Mouse (Mus musculus) adrenal gland, adult 8-10 months (tissue): ENCODE results near the gene Rex1bd. TPM values are rescaled to one million over a fixed set of nuclear protein-coding genes. Genes with fewer than 3 reads are reported as not detected.

Experiments
- DNase-seq: peaks from one replicate; pipeline ENCODE4 v3.0.0; 2022
- total RNA-seq, 4 experiments: library from RNA; stranded (reverse); gene quantifications; 2 replicates each; pipeline ENCODE4 v1.2.4; 2022

Rex1bd gene
- total RNA-seq, 4 experiments from 2014 or later, result 126 to 165 (median 148) TPM

DNA sequence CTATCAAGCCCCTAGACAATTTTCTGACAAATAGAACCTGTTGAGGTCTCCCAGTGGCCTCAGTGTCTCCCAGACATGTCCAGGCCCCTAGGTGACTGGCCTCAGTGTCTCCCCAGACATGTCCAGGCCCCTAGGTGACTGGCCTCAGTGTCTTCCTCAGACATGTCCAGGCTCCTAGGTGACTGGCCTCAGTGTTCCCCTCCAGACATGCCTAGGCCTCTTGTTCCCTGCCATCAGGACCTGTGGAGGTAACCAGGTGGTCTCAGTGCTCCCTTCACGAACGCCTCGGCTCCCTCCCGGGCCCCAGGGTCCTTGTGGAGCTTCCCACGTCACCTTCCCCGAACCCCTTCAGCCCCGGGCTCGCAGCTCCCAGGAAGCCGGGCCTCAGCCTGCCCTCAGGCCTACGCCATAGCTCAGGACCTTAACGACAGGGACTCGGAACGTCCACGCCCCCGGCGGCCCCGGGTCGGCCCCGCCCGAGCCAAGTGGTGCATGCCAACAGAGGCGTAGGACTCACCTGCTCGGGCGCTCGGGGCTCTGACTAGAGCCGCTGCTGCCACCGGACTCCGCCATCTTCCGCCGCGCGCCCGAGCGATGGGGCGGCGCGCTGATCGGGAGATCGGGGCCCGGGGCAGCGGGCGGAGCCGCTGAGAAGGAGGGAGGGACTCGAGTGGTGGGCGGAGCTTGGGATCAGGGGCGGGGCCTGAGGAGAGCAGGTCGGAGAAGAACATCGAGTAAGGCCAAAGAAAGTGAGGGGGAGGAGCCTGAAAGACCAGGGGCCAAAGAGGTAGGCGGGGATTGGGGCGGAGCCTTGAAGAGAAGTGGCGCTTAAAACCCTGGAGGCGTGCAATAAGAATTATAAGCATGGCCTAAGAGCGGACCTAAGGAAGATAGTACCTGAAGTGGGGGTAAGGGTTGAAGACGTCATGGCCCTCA, 30.0 kb downstream of the Rex1bd start, which contains the start of gene Klhl26:
Klhl26 (minus strand) TSS at position 636 of the 936 bp plus-strand sequence.
- peak; percentile 95 for DNase-seq

DNA sequence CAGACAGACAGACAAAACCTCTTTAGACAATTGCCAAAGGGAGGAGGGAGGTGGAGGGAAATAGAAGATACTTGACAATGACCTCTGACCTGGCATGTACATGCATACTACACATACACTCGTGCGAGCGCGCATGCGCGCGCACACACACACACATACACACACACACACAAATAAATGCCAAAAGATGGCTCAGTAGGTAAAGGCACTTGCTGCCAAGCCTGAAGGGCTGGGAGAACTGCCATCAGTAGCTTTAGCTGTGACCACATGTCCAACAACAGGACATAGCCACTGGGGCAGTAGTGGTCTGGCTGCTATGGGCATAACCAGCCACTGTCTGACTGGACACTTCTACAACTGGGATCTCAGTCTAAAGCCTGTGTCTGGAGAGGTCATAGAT, 34.7 kb downstream of the Rex1bd start:
- DNase-seq, result no peak

DNA sequence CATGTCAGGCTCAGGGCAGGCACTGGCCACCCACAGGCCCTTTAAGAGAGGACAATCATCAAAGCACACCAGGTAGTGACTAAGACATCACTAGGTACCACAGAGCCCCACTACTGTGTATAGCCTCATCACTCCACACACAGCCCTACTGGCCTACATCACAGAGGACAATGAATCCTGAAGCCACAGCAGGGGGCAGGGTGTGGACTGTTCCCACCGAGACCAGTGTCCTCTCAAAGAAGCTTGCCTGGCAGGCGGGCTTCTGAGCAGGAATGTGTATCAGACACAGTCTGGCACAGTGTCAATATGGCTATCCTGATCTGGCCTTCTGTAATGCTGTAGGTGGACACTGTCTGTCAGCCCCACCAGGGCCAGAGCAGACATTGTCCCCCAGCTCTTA, 36.6 kb downstream of the Rex1bd start:
- no peak for DNase-seq

DNA sequence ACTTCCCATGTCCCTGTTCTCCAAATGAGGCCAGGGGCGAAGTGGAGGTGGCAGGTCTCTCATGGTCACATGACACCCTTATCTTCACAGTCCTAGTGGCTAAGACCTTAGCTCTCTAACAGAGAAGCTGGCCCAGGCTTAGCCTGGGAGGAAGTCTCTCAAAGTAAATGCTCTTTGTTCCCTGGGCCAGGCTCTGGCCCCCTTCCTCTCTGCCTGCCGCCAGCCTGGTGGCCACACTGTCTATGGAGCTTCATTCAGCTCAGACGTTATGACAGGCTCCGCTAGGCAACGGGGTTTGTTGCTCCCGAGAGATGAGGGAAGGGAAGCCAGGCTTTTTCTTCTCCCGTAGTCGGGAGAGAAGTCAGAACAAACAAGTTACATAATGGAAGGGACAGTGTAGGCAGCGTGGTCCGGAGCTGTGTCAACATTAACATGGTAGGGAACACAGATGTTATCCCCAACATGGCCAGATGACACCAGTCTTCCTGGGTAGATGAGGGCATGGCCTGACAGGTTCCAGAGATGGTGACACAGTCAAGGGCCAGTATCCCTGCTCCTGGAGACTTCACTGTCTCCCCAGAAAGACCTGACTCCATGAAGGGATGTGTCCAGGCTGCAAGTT, 37.1 kb downstream of the Rex1bd start:
- no peak for DNase-seq

DNA sequence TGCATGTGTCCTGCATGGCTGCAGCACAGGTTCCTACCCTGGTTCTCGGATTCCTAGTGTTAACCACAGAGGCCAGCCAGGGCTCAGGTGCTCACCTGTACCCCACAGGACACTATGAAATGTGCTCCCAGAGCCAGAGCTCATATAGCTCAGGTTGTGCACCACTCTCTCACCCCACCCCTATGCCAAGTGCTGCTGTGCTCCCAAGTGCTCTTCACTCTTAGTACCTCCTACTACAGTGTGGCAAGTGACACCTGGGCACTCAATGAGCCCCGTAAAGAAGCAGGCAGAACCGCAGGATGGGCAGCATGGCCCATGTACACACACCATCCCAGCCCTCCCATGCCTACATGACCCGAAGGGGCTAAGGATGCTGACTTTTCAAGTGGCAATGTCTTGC, 37.8 kb downstream of the Rex1bd start:
- DNase-seq, result no peak

DNA sequence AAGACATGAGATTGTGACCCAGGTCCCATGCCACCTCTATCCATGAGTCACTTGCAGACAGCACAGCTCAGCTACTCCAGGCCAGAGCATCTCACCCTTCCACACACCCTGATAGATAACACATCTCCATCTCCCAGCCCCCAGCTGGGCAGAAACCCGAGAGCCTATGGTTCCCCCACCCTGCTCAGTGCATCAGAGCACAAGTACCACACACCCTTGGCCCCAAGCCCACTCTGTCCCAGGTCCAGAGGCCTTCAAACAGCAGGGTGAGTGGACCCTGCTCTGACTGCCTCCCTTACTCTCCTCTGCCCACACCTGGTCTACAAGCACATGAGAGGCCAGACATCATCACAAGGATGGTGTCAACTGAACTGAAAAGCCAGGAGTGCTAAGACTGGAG, 38.6 kb downstream of the Rex1bd start:
- DNase-seq, result no peak

DNA sequence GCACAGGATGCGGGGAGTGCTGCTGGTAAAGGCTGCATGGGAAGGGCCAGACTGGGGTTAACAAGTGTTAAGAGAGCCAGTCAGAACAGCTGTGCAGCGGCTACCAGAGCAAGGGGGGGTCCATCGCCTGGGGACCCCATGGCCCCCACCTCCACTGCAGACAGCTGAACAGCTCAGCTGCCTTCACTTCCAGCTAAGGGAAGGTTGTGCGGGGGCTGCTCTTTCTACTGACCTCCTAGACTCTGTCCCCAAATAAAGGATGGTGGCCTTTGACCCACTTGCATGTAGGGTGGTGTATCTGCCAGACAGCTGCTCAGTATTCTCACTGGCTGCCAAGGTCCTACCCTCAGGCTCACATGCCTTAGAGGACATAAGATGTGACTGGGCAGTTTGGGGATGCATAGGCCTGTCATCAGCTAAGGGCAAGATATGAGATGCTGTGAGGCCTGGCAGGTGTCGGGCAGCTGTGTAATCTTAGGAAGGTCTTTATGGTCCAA, 39.3 kb downstream of the Rex1bd start:
- DNase-seq, result no peak

DNA sequence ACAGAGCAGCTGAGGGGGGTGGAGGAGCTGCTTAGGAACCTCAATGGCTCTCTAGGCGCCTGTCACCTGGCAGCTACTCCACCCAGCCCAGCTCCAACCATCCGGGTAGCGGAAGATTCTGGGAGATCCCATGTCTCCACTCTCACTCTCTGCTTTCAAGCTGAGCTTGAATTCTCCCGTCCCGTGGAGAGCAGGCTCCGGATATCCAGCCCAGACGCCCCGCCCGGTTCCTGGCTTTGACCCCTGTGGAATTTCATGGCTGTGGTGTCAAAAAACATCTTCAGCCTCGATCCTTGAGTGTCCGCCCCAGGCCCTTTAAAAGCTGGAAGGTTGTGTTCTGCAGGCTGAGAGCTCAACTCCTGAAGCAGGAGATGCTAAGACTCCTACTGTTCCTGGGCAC, 39.8 kb downstream of the Rex1bd start:
- no peak for DNase-seq

DNA sequence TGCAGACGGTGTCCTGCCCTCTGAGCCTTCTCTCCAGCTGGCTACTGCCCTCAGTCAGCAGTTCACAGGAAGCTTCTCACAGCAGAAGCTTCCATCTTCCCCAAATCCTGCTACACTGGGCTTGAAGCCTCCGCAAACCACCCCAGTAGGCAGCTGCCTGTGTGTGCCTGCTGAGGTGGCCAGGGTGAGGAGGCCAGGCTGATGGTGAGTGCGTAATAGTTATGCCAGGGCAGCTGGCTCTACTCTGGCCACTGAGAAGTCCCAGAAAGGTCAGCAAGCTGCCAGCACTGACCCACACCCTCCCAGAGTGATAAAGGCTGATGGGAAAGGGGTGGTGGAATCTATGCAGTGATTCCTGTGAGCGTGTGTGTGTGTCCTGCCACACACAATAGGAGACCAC, 40.2 kb downstream of the Rex1bd start:
- DNase-seq, result no peak

DNA sequence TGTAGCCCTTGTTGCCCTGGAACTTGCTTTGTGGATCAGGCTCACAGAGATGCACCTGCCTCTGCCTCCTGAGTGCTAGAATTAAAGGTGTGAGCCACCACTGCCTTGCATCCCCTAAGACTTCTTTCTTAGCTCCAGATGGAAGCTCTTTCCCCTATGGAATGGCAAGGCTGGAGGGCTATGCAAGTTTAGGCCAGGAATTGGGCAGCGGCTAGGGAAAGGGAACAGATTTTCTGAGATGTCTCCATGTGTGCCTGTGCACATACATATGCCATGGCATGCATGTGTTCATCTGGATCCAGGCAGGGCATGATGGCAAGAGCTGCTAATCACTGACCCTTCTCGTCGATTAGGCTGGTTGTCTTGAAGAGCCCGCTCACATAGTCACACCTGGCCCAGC, 40.9 kb downstream of the Rex1bd start:
- DNase-seq, result no peak

DNA sequence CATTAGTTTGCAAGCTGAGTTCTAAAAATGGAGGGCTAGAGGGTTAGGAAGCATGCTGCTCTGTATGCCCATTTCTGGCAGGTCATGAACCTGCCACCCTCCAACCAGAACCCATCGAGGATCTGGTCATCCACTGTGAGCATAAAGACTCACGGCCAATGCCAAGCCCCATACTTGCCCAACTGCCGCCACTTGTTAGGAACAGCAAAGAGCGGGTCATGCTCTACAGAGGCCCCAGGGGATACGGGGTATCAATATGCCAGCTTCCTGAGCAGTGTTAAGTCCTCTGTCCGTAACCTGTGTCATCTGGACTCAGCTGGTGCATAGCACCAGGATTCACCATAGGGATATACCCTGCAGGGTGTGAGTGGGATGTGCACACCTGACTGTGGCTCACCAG, 42.4 kb downstream of the Rex1bd start:
- DNase-seq, result no peak

DNA sequence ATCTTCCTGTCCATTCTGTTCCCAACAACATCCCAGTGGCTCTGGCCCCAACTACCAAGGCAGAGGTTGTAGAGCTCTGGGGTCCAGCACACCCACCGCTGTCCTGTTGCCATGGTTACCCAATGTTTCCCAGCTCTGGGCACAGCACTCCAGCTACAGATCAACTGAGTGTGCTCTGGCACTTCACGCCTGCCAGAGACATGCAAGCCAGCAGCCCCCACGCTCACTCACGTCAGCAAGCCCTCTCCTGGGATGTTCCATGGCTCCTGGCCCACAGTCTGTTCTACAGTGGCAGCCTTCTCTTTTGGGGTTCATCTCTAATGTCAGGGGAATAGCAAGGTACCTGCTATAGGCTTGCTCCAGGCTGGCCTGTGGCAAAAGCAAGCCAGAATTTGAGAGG, 43.2 kb downstream of the Rex1bd start:
- DNase-seq, result no peak

DNA sequence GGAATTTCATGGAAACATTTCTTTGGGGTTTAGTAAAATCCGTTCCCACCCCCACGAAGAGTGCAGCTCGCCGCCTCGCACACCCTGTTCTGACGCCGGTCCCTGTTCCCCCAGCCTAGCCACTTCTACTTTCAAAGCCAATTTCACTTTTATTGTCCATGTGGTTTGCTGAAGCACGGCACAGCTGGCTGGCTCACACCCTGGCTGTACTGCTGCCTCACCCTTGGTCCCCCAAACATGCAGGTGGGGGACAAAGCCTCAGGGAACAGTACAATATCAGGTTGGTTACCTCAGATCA, 44.1 kb downstream of the Rex1bd start:
- DNase-seq, result no peak

DNA sequence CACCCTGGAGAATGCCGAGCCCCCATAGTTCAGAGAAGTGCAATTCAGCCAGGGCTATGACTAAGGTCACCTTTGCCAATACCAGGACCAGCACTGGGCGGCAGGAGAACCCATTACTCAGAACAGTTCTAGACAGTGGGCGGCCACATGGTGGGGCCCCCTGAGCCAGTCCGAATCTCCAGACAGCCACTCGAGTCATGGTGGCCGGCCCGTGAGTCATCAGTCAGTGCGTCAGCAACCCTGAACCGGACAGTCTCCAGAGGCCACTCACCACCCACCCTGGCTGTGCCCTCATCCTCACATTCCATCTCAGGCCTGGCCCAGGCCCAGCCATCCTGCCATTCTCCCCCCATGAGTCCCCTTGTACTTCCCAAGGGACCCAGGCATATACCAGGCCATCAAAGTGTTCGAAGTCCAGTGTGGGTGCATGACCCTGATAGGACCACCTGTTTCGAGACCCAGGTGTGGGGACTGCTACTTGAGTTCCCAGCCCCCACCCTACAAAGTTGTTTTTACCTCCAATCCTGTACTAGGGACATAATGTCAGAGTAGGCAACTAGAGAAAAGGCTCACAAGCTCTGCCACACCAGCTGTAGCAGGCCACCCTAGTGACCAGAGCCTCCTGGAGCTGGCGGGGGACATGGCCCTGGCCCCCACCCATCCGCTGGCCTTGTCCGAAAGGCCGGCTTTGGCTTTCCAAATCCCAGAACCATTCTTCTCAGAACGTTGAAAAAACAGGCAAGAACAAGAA, 44.6 kb downstream of the Rex1bd start:
- peak; percentile 72 for DNase-seq

DNA sequence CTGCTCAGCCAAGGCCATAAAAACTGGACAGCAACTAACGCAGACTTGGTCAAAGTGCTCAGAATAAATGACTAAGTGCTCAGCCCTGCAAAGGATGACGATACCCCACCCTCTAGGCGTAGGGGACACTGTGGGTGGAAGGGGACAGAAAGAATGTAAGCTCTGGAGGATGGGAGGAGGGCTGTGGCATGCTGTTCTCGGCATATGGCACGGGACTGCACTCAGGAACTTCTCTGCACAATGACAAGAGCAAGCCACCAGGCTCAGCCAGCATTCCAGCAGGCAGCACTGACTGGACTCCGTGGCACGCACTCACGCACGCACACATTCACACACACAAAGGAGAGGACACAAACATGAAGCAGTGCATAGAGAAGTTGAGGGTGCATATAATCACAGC, 45.9 kb downstream of the Rex1bd start:
- no peak for DNase-seq

DNA sequence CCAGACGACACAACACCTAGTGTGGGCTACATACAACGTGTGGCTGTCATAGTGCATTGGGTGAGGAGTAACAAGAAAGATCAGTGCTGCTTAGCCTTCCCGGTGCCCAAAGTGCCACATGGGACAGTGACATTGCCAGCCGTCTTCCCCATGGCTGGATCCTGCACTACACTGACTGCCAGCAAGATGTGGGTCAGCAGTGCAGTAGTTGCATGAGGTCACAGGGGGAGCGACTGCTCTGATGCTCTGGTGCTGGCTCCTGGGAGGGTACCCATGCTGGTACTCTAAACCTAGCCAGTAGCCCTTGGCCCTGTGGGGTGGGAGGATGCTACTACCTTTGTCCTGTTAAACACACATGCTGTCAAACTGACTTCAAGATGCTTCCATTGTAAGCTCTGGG, 46.4 kb downstream of the Rex1bd start:
- DNase-seq, result no peak

DNA sequence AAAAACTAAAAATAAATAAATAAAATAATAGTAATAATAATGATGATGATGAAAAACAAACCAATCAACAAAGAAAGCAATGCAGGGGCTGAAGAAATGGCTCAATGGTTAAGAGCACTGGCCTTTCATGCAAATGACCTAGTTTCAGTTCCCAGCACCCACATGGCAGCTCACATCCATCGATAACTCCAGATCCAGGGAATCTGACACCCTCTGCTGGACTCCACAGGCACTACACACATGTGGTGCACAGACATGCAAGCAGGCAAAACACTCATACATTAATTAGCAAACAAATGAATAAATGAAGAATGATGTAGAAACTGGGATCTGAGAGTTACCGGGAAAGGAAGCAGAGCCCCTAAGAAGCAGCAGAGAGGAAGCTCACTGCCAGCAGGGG, 46.9 kb downstream of the Rex1bd start:
- DNase-seq, result no peak

DNA sequence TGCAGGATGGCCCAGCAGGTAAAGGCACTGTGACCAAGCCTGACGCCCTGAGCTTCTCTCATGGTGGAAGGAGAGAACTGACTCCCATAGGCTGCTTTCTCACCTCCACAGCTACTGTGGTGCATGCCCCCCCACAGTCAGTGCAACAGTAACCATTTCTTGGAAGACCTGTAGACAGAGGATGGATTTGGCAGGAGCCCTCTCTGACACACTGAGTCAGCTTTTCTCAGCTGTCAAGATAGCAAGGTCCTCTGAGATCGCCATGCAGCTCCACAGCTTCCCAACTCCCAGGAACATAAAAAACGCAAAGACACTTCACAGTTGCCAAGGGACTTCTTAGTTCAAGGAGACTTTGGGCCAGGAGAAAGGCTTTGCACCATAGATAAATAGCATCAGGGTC, 48.1 kb downstream of the Rex1bd start:
- DNase-seq, result peak; percentile 52

DNA sequence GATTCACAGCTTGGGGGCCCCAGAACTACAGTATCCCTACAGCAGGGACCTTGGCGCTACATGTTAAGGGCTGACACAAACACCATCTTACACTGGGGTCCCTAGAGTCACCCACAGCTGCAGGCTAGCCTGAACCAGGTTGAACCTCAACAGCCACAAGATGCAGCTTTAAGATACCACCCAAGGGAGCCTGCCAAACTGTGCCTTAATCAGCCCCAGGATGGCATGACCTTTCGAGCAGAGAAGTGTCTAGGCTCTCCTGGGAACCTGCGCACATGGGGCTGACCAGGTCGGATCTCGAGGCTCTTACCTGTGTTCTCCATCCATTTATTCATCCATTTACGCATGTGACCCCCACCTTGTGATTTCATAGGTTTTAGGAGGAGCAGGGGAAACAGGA, 48.7 kb downstream of the Rex1bd start:
- DNase-seq, result no peak

DNA sequence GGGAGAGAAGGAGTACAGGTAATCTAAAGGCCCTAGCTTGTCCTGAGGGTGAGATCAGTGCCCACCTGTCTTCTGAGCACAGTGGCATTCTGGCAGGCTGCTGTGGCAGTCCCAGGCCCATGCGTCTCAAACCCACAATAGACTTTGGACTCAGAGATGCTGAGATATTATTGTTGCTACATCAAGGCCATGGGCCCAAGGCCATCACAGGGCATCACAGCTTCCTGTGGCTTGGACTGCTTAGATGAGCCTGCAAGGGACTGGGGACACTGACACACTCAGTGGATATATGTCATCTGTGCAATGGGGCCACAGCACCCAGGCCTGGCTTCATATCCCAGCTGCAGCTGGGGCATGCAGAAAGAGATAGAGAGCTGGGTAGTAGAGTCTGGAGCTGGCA, 49.6 kb downstream of the Rex1bd start:
- DNase-seq, result peak; percentile 61
